Mouse (Mus musculus): ENCODE data around the gene Fndc4. TPM values are rescaled to one million over a fixed set of nuclear protein-coding genes. Genes with fewer than 3 reads are reported as not detected.

The Fndc4 gene
- polyA plus RNA-seq, 1 experiment from 2014 or later = 19.3 TPM

DNA sequence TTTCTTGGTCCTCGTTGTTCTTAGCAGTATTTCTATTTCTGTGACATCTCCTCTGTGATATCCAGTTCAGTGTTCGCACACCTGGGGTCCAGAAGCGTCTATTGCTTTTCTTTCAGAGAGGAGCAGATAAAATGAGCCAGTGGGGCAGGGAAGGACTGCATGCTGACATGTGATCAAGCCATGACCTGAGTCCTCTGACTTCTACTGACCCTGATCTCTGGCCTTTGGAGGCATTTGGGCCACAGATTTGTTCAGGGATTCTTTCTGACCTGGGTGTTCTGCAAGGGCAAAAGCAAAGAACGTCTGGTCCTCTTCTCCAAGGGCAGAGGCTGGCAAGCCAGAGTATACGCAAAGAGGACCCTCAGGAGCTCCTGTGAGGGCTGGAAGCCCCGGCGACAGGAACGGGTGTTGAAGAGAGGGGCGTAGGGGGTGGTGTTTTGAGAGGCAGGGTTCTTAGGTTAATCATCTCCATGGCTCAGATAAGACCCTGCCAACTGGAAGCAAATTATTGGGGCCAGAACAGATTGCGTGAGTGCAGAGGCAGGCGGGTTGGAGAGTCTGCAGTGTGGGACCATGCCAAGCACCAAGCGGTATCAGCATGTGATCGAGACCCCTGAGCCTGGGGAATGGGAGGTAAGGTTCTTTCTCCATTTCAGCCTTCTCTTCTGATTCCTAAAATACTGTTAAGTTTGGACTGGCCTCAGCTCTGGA lies 1.3 kb upstream of the Fndc4 start, which contains the start of gene Gckr:
Gene Gckr (plus strand): TSS at position 397 of the 711 bp plus-strand sequence.
- Histone ChIP-seq H3K4me3 (ENCODE audit: low read length) (no peak within 1 kb of the TSS), H3K4me2 (ENCODE audit: low read depth, low read length) (peak within 1 kb of the TSS; percentile 99), H3K27ac (ENCODE audit: low read length) (no peak within 1 kb of the TSS), H3K27me3 (replicated peaks; ENCODE audit: control insufficient read depth, insufficient read depth, low read length) (no peaks in the 10 kb centered on the region), H3K4me1 (ENCODE audit: control insufficient read depth, insufficient read depth, low read length) (peaks cover 9% of the 10 kb centered on the region), H3K9ac (ENCODE audit: low read depth, low read length) (no peak within 1 kb of the TSS), H3K36me3 (ENCODE audit: control insufficient read depth, insufficient read depth, low read length) (no peaks in the 10 kb centered on the region), H3K9me3 (ENCODE audit: control insufficient read depth, low read length) (no peaks in the 10 kb centered on the region)
- 58% methylated on average over 13 of the region's 13 CpGs for WGBS
- ATAC-seq = no peak

DNA sequence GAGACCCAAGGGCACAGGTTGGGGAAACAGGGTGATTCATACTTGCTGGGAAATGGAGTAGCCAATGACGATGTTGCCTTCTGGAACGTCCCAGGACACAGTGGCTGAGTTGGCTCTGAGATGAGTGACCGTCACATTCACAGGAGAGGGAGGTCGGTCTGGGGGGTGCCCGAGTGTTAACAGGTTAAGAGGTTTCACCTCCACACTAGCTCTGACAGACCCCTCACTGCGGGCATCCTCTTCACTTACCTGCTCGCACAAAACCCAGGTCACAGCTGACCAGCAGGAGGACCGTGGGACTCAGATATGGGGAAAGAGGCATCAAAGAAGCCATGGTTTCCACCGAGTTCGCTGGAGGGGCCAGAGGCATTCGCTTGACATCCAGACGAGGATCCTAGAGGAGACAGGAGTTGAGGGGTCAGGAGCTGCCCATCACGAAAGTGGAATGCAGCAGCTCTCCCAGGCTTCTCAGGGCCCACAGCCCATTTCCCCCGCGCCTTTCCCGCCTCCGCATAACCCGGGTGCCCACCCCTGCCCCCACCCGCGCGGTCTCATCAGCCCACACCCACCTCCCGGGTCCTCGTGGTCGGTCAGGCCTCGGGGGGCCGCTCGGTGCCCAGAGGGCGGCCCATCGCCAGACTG lies 795 bp downstream of the Fndc4 start:
- Histone ChIP-seq H3K9me3 (ENCODE audit: control insufficient read depth, low read length) (no peaks in the 10 kb centered on the region), H3K27me3 (replicated peaks; ENCODE audit: control insufficient read depth, insufficient read depth, low read length) (no peaks in the 10 kb centered on the region), H3K4me2 (ENCODE audit: low read depth, low read length) (peak overlapping the region; percentile 99), H3K4me3 (ENCODE audit: low read length) (peak overlapping the region; percentile 64), H3K36me3 (ENCODE audit: control insufficient read depth, insufficient read depth, low read length) (no peaks in the 10 kb centered on the region), H3K4me1 (ENCODE audit: control insufficient read depth, insufficient read depth, low read length) (peaks cover 16% of the 10 kb centered on the region), H3K9ac (ENCODE audit: low read depth, low read length) (peak overlapping the region; percentile 88), H3K27ac (ENCODE audit: low read length) (peak overlapping the region; percentile 23; the same call in 1 of the 2 replicates)
- WGBS = 7% methylated on average over 29 of the region's 29 CpGs
- ATAC-seq = peak; percentile 32; the same call in 1 of the 2 replicates

DNA sequence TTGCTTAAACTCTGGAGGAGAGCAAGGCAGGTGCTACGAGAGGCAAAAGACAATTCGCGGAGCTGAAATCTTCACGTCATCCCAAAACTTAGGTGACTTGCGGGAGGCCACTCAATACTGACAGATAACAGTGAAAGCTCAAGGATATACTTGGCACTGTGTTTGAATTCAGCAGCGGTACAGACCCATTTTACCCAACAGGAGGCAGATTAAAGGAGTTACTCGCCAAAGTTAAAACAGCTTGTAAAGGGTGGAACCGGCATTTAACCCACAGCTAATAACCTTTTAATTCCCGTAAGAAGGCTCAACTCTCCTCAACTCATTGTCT lies 4.6 kb downstream of the Fndc4 start:
- H3K4me3 ChIP-seq (ENCODE audit: low read length) = peak overlapping the region; percentile 60
- H3K27me3 ChIP-seq (replicated peaks; ENCODE audit: control insufficient read depth, insufficient read depth, low read length) = no peaks in the 10 kb centered on the region
- peaks cover 20% of the 10 kb centered on the region for H3K4me1 ChIP-seq (ENCODE audit: control insufficient read depth, insufficient read depth, low read length)
- peak overlapping the region; percentile 31 for H3K27ac ChIP-seq (ENCODE audit: low read length)
- H3K9me3 ChIP-seq (ENCODE audit: control insufficient read depth, low read length) = no peaks in the 10 kb centered on the region
- 2% methylated on average over 9 of the region's 9 CpGs for WGBS
- no peaks in the 10 kb centered on the region for H3K36me3 ChIP-seq (ENCODE audit: control insufficient read depth, insufficient read depth, low read length)
- no peak; the same call in 1 of the 2 replicates for ATAC-seq
- H3K4me2 ChIP-seq (ENCODE audit: low read depth, low read length) = peak overlapping the region; percentile 47
- peak overlapping the region; percentile 50 for H3K9ac ChIP-seq (ENCODE audit: low read depth, low read length)

DNA sequence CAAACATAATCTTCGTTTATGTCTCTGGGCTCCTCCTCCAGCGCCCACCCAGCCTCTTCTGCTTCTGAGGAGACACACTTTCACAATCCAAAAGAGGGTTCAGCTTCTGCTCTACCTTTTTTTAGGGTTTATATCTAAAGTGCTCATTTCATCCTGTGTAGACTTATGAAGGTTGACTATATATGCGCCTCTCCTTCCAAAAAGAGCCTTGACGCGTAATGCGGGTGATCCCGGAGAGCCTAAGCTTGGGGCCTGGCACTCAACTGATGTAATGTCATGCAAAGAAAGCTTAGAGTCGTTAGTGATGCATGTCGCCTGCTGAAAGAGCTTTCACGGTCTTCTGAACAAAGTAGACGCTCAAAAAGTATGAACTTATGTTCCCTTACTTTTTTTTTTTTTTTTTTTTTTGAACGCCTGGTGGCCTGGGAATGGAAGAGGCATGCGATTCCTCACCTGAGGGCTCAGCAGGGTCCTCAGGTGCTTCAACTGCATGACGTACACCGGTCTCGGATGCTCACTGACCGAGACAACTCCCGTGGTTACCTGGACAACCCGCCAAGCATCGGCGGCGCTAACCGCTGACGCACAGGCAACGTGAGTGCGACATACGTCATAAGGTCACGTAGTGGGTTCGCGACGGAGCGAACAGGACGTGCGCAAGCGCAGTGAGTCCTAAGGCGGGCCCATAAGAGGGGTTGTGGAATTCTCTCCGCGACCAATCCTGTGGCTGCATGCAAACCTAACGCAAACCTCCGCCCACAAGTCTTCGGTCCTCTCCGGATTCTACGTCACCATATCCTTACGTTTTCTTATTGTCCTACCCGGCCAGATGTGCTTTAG lies 5.1 kb downstream of the Fndc4 start, which contains the start of gene Ift172:
Gene Ift172 (minus strand): TSS at position 596 of the 840 bp plus-strand sequence.
- H3K4me2 ChIP-seq (ENCODE audit: low read depth, low read length) = peak within 1 kb of the TSS; percentile 84
- H3K27me3 ChIP-seq (replicated peaks; ENCODE audit: control insufficient read depth, insufficient read depth, low read length) = no peaks in the 10 kb centered on the region
- peaks cover 3% of the 10 kb centered on the region; the same call in 1 of the 2 replicates for H3K36me3 ChIP-seq (ENCODE audit: control insufficient read depth, insufficient read depth, low read length)
- H3K9ac ChIP-seq (ENCODE audit: low read depth, low read length) = peak within 1 kb of the TSS; percentile 59
- H3K27ac ChIP-seq (ENCODE audit: low read length) = peak within 1 kb of the TSS; percentile 49
- H3K4me3 ChIP-seq (ENCODE audit: low read length) = peak within 1 kb of the TSS; percentile 60
- 2% methylated on average over 45 of the region's 45 CpGs for WGBS
- H3K4me1 ChIP-seq (ENCODE audit: control insufficient read depth, insufficient read depth, low read length) = peaks cover 20% of the 10 kb centered on the region
- no peaks in the 10 kb centered on the region for H3K9me3 ChIP-seq (ENCODE audit: control insufficient read depth, low read length)
- ATAC-seq = peak; percentile 95

DNA sequence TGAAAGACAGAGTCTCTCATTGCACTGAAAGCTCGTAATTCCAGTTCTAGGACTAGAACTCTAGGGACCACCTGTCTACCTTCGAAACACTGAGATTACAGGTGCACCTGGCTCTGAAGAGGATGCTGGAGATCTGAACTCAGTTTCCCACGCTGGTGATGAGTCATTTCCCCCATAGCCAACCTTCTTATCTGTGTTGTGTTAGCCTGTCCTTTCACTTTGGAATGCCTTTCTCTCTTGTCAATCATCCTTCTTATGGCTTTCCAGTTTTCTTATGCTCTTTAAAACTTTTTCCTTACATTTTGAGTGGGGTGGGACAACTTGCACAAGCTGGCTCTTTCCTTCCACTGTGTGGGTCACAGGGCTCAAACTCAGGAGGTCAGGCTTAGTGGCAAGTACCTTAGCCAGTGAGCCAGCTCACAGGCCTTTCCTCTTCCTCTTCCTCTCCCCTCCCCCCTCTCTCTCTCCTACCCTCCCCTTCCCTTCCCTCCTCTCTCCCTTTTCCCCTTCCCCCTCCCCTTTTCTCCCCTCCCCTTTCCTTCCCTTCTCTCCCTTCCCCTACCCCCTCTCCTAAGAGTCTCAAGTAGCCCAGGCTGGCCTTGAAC lies 6.2 kb downstream of the Fndc4 start:
- Histone ChIP-seq H3K27me3 (replicated peaks; ENCODE audit: control insufficient read depth, insufficient read depth, low read length) (no peaks in the 10 kb centered on the region), H3K36me3 (ENCODE audit: control insufficient read depth, insufficient read depth, low read length) (peaks cover 6% of the 10 kb centered on the region; the same call in 1 of the 2 replicates), H3K27ac (ENCODE audit: low read length) (no peak overlapping the region), H3K9me3 (ENCODE audit: control insufficient read depth, low read length) (no peaks in the 10 kb centered on the region), H3K4me1 (ENCODE audit: control insufficient read depth, insufficient read depth, low read length) (peaks cover 15% of the 10 kb centered on the region), H3K4me2 (ENCODE audit: low read depth, low read length) (peak overlapping the region; percentile 84; the same call in 1 of the 2 replicates), H3K9ac (ENCODE audit: low read depth, low read length) (no peak overlapping the region), H3K4me3 (ENCODE audit: low read length) (no peak overlapping the region; the same call in 1 of the 2 replicates)
- 73% methylated on average over 3 of the region's 3 CpGs for WGBS
- ATAC-seq = no peak

DNA sequence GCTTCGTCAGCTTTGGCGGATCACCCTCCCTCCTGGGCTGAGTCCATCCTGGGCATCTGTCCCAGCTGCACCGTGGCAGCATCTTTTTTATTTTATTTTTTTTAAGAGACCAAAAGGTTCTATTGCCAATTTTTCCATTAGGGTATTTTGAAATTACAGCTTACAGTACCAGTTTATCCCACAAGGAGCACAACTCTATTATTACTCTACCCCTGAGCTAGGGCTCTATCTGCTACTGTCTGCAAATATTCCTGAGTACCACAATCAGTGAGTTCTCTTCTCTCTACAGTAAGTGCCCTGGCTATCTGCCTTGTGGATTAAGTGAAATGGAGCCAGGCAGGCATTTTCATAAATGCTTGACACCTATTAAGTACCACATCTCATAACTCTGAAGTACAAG lies 7.2 kb downstream of the Fndc4 start:
- ATAC-seq = no peak
- H3K36me3 ChIP-seq (ENCODE audit: control insufficient read depth, insufficient read depth, low read length) = peaks cover 6% of the 10 kb centered on the region; the same call in 1 of the 2 replicates
- WGBS = 86% methylated on average over 3 of the region's 3 CpGs
- peaks cover 11% of the 10 kb centered on the region; the same call in 1 of the 2 replicates for H3K4me1 ChIP-seq (ENCODE audit: control insufficient read depth, insufficient read depth, low read length)
- H3K9me3 ChIP-seq (ENCODE audit: control insufficient read depth, low read length) = no peaks in the 10 kb centered on the region
- no peak overlapping the region for H3K27ac ChIP-seq (ENCODE audit: low read length)
- no peaks in the 10 kb centered on the region for H3K27me3 ChIP-seq (replicated peaks; ENCODE audit: control insufficient read depth, insufficient read depth, low read length)
- H3K4me3 ChIP-seq (ENCODE audit: low read length) = no peak overlapping the region
- no peak overlapping the region for H3K9ac ChIP-seq (ENCODE audit: low read depth, low read length)
- H3K4me2 ChIP-seq (ENCODE audit: low read depth, low read length) = no peak overlapping the region

DNA sequence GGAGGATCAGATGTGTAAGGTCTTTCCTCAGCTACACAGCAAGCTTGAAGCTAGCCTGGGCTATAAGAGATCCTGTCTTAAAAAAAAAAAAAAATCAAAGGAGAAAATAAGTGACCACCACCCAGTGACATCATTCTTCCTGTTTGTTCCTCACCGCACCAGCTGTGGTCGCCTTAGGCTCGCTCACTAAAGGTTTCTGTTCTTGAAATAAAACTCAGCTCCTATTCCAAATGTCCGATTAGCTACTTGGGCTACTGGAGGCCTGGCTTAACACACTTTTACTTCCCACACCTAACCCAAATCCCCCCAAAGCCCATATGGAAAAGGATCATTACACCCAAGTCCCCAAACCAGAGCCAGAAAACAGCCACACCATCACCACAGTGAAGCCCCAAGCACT lies 7.7 kb downstream of the Fndc4 start:
- 78% methylated on average over 4 of the region's 4 CpGs for WGBS

DNA sequence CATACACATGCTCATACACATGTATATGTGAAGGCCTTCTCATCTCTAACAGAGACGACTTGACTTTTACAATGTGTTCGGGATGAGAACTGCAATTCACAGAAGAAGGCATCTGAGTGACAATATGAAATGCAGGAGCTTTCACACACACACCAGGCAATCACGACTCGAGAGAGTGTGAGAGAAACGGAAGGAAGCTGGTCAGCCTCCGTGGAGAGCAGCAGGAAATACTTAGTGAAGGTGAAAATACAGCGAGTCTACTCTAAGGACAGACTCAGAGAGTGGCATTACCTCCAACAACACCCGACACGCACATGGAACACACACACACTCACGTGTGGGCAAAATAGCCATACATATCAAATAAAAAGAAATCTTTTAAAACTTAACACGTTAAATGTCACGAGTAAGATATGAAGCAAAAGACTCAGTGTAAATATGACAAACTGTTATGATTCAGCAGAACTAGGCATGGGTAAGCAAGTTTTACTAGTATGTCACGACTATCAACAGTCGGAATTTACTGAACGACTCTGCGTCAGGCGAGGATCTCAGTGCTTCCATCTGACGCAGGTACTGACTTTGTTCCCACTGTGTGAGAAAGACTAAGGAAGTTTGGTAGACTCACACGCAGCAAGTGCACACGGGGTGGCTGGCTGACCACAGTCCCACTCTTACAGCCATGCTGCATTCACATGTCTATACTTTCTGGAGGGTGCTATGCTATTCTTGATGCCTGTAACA lies 16.5 kb downstream of the Fndc4 start:
- H3K36me3 ChIP-seq (ENCODE audit: control insufficient read depth, insufficient read depth, low read length) = 0 out of 2 replicates have a peak, but pooled peaks cover 5% of the 10 kb centered on the region
- H3K4me2 ChIP-seq (ENCODE audit: low read depth, low read length) = no peak overlapping the region
- 85% methylated on average over 20 of the region's 20 CpGs for WGBS
- no peak overlapping the region for H3K4me3 ChIP-seq (ENCODE audit: low read length)
- no peaks in the 10 kb centered on the region for H3K9me3 ChIP-seq (ENCODE audit: control insufficient read depth, low read length)
- no peaks in the 10 kb centered on the region for H3K4me1 ChIP-seq (ENCODE audit: control insufficient read depth, insufficient read depth, low read length)
- ATAC-seq = no peak
- no peaks in the 10 kb centered on the region for H3K27me3 ChIP-seq (replicated peaks; ENCODE audit: control insufficient read depth, insufficient read depth, low read length)
- no peak overlapping the region for H3K9ac ChIP-seq (ENCODE audit: low read depth, low read length)
- no peak overlapping the region for H3K27ac ChIP-seq (ENCODE audit: low read length)

More for the DNA sequence above, 7.7 kb downstream of the Fndc4 start:
- Histone ChIP-seq H3K36me3 (ENCODE audit: control insufficient read depth, insufficient read depth, low read length) (peaks cover 6% of the 10 kb centered on the region; the same call in 1 of the 2 replicates), H3K4me3 (ENCODE audit: low read length) (no peak overlapping the region), H3K27ac (ENCODE audit: low read length) (no peak overlapping the region), H3K9me3 (ENCODE audit: control insufficient read depth, low read length) (no peaks in the 10 kb centered on the region), H3K4me1 (ENCODE audit: control insufficient read depth, insufficient read depth, low read length) (peaks cover 11% of the 10 kb centered on the region; the same call in 1 of the 2 replicates), H3K27me3 (replicated peaks; ENCODE audit: control insufficient read depth, insufficient read depth, low read length) (no peaks in the 10 kb centered on the region), H3K9ac (ENCODE audit: low read depth, low read length) (no peak overlapping the region), H3K4me2 (ENCODE audit: low read depth, low read length) (no peak overlapping the region)
- no peak for ATAC-seq

All from intestine, embryonic 16.5 days (tissue).